Mouse (Mus musculus): ENCODE measurements at regions not wholly inside any gene's neighbourhood (a gene's known extent, or its start where the extent isn't known, plus 50 kb on each side); places are given as distances from the start of the nearest gene placed in this dataset.

- peak in 1 of 2 experiments; percentile 22 for DNase-seq (ENCODE audit: low spot score in 2 of 2)
Observed at GRCm38 (mm10) chr13:26714056-26714455, 55.9 kb downstream of the Hdgfl1 start.

DNA sequence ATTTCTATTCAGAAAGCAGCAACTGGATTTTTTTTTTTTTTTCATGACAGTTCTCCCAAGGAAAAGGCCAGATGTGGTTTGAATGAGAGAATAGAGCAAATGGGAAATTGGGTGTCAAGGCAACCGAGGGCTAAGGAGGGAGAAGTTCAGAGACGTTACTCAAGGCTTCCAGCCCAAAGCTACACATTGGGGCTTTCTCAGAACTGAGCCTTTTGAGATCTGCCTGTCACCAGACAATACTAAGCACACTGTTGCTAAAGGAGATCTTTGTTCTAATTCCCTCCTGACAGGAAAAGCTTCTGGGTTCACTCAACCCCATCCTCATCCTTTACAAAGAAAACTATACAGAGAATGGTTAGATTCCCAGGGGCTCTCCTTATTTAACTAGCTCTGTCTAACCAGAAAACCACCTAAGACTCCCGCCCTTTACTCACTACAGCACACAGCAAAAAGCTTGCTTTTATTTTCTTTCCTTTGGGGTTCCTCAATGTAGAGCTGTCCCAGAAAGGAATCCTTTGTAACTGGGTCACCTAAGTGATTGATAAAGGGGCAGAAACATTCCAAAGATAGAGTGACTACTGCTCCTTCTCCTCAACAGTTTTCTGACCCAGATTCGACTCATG is 70.8 kb downstream of the Hdgfl1 start:
- DNase-seq (ENCODE audit: low spot score in 2 of 2), result no peak

DNA sequence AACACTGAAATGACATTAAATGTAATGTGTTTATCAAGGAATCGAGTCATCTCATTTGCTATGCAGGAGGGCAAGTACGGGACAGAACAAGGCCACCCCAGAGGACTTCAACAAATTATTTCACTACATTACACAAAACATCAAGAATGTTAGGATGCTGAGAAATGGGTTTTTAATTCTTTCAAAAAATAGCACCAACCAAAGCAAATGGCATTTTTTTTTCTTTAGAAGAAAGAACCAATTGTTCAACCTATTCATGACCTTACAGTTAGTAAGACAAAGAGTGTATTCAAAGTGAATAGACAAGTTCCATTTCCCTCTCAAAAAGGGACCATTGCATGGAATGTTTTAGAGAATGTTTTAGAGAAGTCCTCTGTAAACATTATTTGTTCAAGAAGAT is 110.5 kb downstream of the Hdgfl1 start:
- no peak for DNase-seq (ENCODE audit: low spot score in 2 of 2)

DNA sequence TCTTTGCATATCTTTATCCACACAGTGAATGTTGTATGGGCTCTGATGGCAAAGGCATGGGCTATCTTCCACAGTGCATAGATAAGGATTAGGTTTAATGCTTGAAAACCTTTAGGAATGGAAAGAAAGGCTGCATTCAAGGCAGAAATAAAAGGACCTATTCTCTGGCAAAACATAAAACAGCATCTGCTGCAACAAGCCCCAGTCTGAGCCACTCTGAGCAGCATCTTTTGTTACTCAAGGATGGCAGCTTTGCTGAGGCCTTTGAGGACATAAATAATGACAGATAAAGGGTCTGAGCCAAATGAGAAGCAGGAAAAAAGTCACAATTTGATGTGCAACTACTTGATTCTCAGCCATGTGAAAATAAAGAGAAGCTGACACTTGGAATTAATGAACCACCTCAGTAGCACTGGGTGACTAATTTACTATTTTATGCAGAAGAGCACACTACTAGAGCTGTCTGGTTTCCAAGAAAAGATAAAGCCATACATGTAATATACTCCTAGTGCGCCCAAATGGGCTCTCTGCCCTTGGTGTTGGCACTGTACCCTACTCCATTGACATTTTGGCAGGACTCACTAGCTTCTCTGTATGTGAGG is 112.9 kb downstream of the Hdgfl1 start:
- DNase-seq (ENCODE audit: low spot score in 2 of 2), result peak; percentile 68
